Mouse (Mus musculus): Measurements from ENCODE around the gene Ttyh1. TPM values are rescaled to one million over a fixed set of nuclear protein-coding genes. Genes with fewer than 3 reads are reported as not detected.

Ttyh1 gene
- polyA plus RNA-seq (2012; rRNA removed), result 46.6 and 51.3 TPM in 2 replicates

GRCm38 (mm10) chr7:4119344-4119902 lies at the start of gene Ttyh1:
Gene Ttyh1, plus strand, starts transcription at chr7:4119408.
- DNase-seq (ENCODE audit: low read depth), result no peak

- no peak for DNase-seq (ENCODE audit: low read depth)
Observed at GRCm38 (mm10) chr7:4071066-4071465, 48.1 kb upstream of the Ttyh1 start.

GRCm38 (mm10) chr7:4073144-4073543 lies 46.1 kb upstream of the Ttyh1 start:
- no peak for DNase-seq (ENCODE audit: low read depth)

GRCm38 (mm10) chr7:4079511-4079910 lies 39.7 kb upstream of the Ttyh1 start:
- DNase-seq (ENCODE audit: low read depth), result no peak

- no peak for DNase-seq (ENCODE audit: low read depth)
Observed at GRCm38 (mm10) chr7:4080552-4080951, 38.7 kb upstream of the Ttyh1 start.

- DNase-seq (ENCODE audit: low read depth), result no peak
Observed at GRCm38 (mm10) chr7:4081706-4082105, 37.5 kb upstream of the Ttyh1 start.

GRCm38 (mm10) chr7:4082804-4083203 lies 36.4 kb upstream of the Ttyh1 start:
- DNase-seq (ENCODE audit: low read depth), result no peak

- no peak for DNase-seq (ENCODE audit: low read depth)
Observed at GRCm38 (mm10) chr7:4084161-4084560, 35.0 kb upstream of the Ttyh1 start.

- DNase-seq (ENCODE audit: low read depth), result no peak
Observed at GRCm38 (mm10) chr7:4085562-4085961, 33.6 kb upstream of the Ttyh1 start.

GRCm38 (mm10) chr7:4087238-4087895 lies 31.8 kb upstream of the Ttyh1 start:
- no peak for DNase-seq (ENCODE audit: low read depth)

GRCm38 (mm10) chr7:4087896-4088480 lies 31.2 kb upstream of the Ttyh1 start:
- DNase-seq (ENCODE audit: low read depth), result no peak

- DNase-seq (ENCODE audit: low read depth), result no peak
Observed at GRCm38 (mm10) chr7:4088679-4089078, 30.5 kb upstream of the Ttyh1 start.

- no peak for DNase-seq (ENCODE audit: low read depth)
Observed at GRCm38 (mm10) chr7:4091170-4091569, 28.0 kb upstream of the Ttyh1 start.

GRCm38 (mm10) chr7:4098301-4098700 lies 20.9 kb upstream of the Ttyh1 start:
- DNase-seq (ENCODE audit: low read depth), result no peak

- DNase-seq (ENCODE audit: low read depth), result no peak
Observed at GRCm38 (mm10) chr7:4098832-4099231, 20.4 kb upstream of the Ttyh1 start.

- DNase-seq (ENCODE audit: low read depth), result no peak
Observed at GRCm38 (mm10) chr7:4101144-4101543, 18.1 kb upstream of the Ttyh1 start.

GRCm38 (mm10) chr7:4103411-4103810 lies 15.8 kb upstream of the Ttyh1 start:
- DNase-seq (ENCODE audit: low read depth), result no peak

- DNase-seq (ENCODE audit: low read depth), result no peak
Observed at GRCm38 (mm10) chr7:4111766-4112165, 7.4 kb upstream of the Ttyh1 start.

- DNase-seq (ENCODE audit: low read depth), result no peak
Observed at GRCm38 (mm10) chr7:4117050-4117814, 2.0 kb upstream of the Ttyh1 start.

- no peak for DNase-seq (ENCODE audit: low read depth)
Observed at GRCm38 (mm10) chr7:4119976-4120921, 1.0 kb downstream of the Ttyh1 start.

GRCm38 (mm10) chr7:4122076-4122768 lies 3.0 kb downstream of the Ttyh1 start:
- no peak for DNase-seq (ENCODE audit: low read depth)

Measured in gonadal fat pad, adult 2 months (tissue).